Mouse (Mus musculus) right cerebral cortex, adult 2 months (tissue): ENCODE measurements at regions not wholly inside any gene's neighbourhood (a gene's known extent, or its start where the extent isn't known, plus 50 kb on each side); places are given as distances from the start of the nearest gene placed in this dataset.
A peak's percentile ranks its signal among the peaks of the same experiment; 100 is the strongest.
"Not testable (repeated sequence)": the region's sequence is repeated elsewhere in the genome, so short reads cannot be mapped to it uniquely, and the experiment has no call there.

Source experiments
- DNase-seq, 2 experiments: peaks; one replicate each; pipeline ENCODE4 v3.0.0; 2021 to 2022; ENCODE audit warnings: low spot score in 2 of 2

- DNase-seq: not testable (repeated sequence)
Observed at GRCm38 (mm10) chr8:118209301-118209700, 74.2 kb upstream of the Cdh13 start.

- peak in 1 of 2 experiments; percentile 10 for DNase-seq
Observed at GRCm38 (mm10) chr8:118190866-118191265, 92.7 kb upstream of the Cdh13 start.

- no peak for DNase-seq
Observed at GRCm38 (mm10) chr8:118189226-118189625, 94.3 kb upstream of the Cdh13 start.

GRCm38 (mm10) chr8:118169001-118169413 is 114.5 kb upstream of the Cdh13 start:
- DNase-seq: peak in 1 of 2 experiments; percentile 18

- peak; percentile 43 to 44 for DNase-seq
Observed at GRCm38 (mm10) chr8:118162171-118162570, 121.4 kb upstream of the Cdh13 start.

GRCm38 (mm10) chr8:118147359-118148205 is 136.0 kb upstream of the Cdh13 start:
- DNase-seq: peak in 1 of 2 experiments; percentile 8

- no peak for DNase-seq
Observed at GRCm38 (mm10) chr8:118144546-118144945, 139.0 kb upstream of the Cdh13 start.

GRCm38 (mm10) chr8:118142311-118142710 is 141.2 kb upstream of the Cdh13 start:
- no peak for DNase-seq

GRCm38 (mm10) chr8:118139928-118140327 is 143.6 kb upstream of the Cdh13 start:
- no peak for DNase-seq

- DNase-seq: no peak
Observed at GRCm38 (mm10) chr8:118137846-118138245, 145.7 kb upstream of the Cdh13 start.

- DNase-seq: no peak
Observed at GRCm38 (mm10) chr8:118124993-118125392, 158.5 kb upstream of the Cdh13 start.

GRCm38 (mm10) chr8:118114253-118114652 is 169.3 kb upstream of the Cdh13 start:
- peak in 1 of 2 experiments; percentile 13 for DNase-seq

- no peak for DNase-seq
Observed at GRCm38 (mm10) chr8:118104464-118105050, 179.0 kb upstream of the Cdh13 start.

GRCm38 (mm10) chr8:118101346-118101745 is 182.2 kb upstream of the Cdh13 start:
- no peak for DNase-seq

GRCm38 (mm10) chr8:118062736-118063135 is 220.8 kb upstream of the Cdh13 start:
- no peak for DNase-seq

GRCm38 (mm10) chr8:118056781-118057180 is 226.8 kb upstream of the Cdh13 start:
- DNase-seq: no peak

- peak in 1 of 2 experiments; percentile 20 for DNase-seq
Observed at GRCm38 (mm10) chr8:118055536-118055935, 228.0 kb upstream of the Cdh13 start.

- no peak for DNase-seq
Observed at GRCm38 (mm10) chr8:118050386-118050785, 233.1 kb upstream of the Cdh13 start.

- DNase-seq: no peak
Observed at GRCm38 (mm10) chr8:118042253-118042860, 240.6 kb upstream of the Mphosph6 start.

- no peak for DNase-seq
Observed at GRCm38 (mm10) chr8:118041253-118041652, 239.5 kb upstream of the Mphosph6 start.

- DNase-seq: no peak
Observed at GRCm38 (mm10) chr8:118037801-118038200, 236.1 kb upstream of the Mphosph6 start.

- no peak for DNase-seq
Observed at GRCm38 (mm10) chr8:118034051-118034450, 232.3 kb upstream of the Mphosph6 start.

- no peak for DNase-seq
Observed at GRCm38 (mm10) chr8:118031406-118031805, 229.7 kb upstream of the Mphosph6 start.
